Mouse (Mus musculus): ENCODE measurements around the gene Anapc5. TPM values are rescaled to one million over a fixed set of nuclear protein-coding genes. Genes with fewer than 3 reads are reported as not detected.

Gene Anapc5
- polyA plus RNA-seq, 1 experiment = 69.4 TPM

GRCm38 (mm10) chr5:122801684-122802083, 19.5 kb downstream of the Anapc5 start:
- H3K4me3 ChIP-seq (replicated peaks) = no peak overlapping the region
- no peaks in the 10 kb centered on the region for H3K9me3 ChIP-seq
- peaks cover 96% of the 10 kb centered on the region for H3K36me3 ChIP-seq (replicated peaks; ENCODE audit: low read length)
- H3K27me3 ChIP-seq (replicated peaks) = no peaks in the 10 kb centered on the region
- peaks cover 5% of the 10 kb centered on the region; the same call in 1 of the 2 replicates for H3K4me1 ChIP-seq
- TF ChIP-seq FLI1 (IDR thresholded peaks at IDR 0.05; ENCODE audit: low read length) (no peak), GATA1 (IDR thresholded peaks at IDR 0.05; ENCODE audit: borderline replicate concordance, low read length) (no peak)

GRCm38 (mm10) chr5:122800345-122801010, 20.7 kb downstream of the Anapc5 start:
- H3K27me3 ChIP-seq (replicated peaks) = no peaks in the 10 kb centered on the region
- peaks cover 5% of the 10 kb centered on the region; the same call in 1 of the 2 replicates for H3K4me1 ChIP-seq
- no peaks in the 10 kb centered on the region for H3K9me3 ChIP-seq
- TF ChIP-seq GATA1 (IDR thresholded peaks at IDR 0.05; ENCODE audit: borderline replicate concordance, low read length) (no peak), FLI1 (IDR thresholded peaks at IDR 0.05; ENCODE audit: low read length) (no peak)
- H3K36me3 ChIP-seq (replicated peaks; ENCODE audit: low read length) = peaks cover 93% of the 10 kb centered on the region
- H3K4me3 ChIP-seq (replicated peaks) = no peak overlapping the region

GRCm38 (mm10) chr5:122799379-122800344, 21.5 kb downstream of the Anapc5 start:
- Histone ChIP-seq H3K36me3 (replicated peaks; ENCODE audit: low read length) (peaks cover 92% of the 10 kb centered on the region), H3K9me3 (no peaks in the 10 kb centered on the region), H3K4me3 (replicated peaks) (no peak overlapping the region), H3K27me3 (replicated peaks) (no peaks in the 10 kb centered on the region), H3K4me1 (peaks cover 5% of the 10 kb centered on the region; the same call in 1 of the 2 replicates)
- TF ChIP-seq FLI1 (IDR thresholded peaks at IDR 0.05; ENCODE audit: low read length) (no peak), GATA1 (IDR thresholded peaks at IDR 0.05; ENCODE audit: borderline replicate concordance, low read length) (no peak)

- no peak for TF ChIP-seq GATA1 (IDR thresholded peaks at IDR 0.05; ENCODE audit: borderline replicate concordance, low read length)
- no peak for TF ChIP-seq FLI1 (IDR thresholded peaks at IDR 0.05; ENCODE audit: low read length)
- Histone ChIP-seq H3K9me3 (no peaks in the 10 kb centered on the region), H3K4me3 (replicated peaks) (no peak overlapping the region), H3K4me1 (peaks cover 5% of the 10 kb centered on the region; the same call in 1 of the 2 replicates), H3K27me3 (replicated peaks) (no peaks in the 10 kb centered on the region), H3K36me3 (replicated peaks; ENCODE audit: low read length) (peaks cover 90% of the 10 kb centered on the region)
Observed at GRCm38 (mm10) chr5:122798557-122799378, 22.4 kb downstream of the Anapc5 start.

- Histone ChIP-seq H3K27me3 (replicated peaks) (no peaks in the 10 kb centered on the region), H3K4me1 (peaks cover 5% of the 10 kb centered on the region; the same call in 1 of the 2 replicates), H3K4me3 (replicated peaks) (no peak overlapping the region), H3K36me3 (replicated peaks; ENCODE audit: low read length) (peaks cover 90% of the 10 kb centered on the region), H3K9me3 (no peaks in the 10 kb centered on the region)
- TF ChIP-seq FLI1 (IDR thresholded peaks at IDR 0.05; ENCODE audit: low read length) (no peak), GATA1 (IDR thresholded peaks at IDR 0.05; ENCODE audit: borderline replicate concordance, low read length) (no peak)
Observed at GRCm38 (mm10) chr5:122797866-122798265, 23.3 kb downstream of the Anapc5 start.

- Histone ChIP-seq H3K4me3 (replicated peaks) (no peak overlapping the region), H3K9me3 (no peaks in the 10 kb centered on the region), H3K4me1 (peaks cover 4% of the 10 kb centered on the region; the same call in 1 of the 2 replicates), H3K27me3 (replicated peaks) (no peaks in the 10 kb centered on the region), H3K36me3 (replicated peaks; ENCODE audit: low read length) (peaks cover 74% of the 10 kb centered on the region)
- TF ChIP-seq FLI1 (IDR thresholded peaks at IDR 0.05; ENCODE audit: low read length) = no peak
- TF ChIP-seq GATA1 (IDR thresholded peaks at IDR 0.05; ENCODE audit: borderline replicate concordance, low read length) = no peak
Observed at GRCm38 (mm10) chr5:122788696-122789095, 32.4 kb downstream of the Anapc5 start.

GRCm38 (mm10) chr5:122786035-122786819, 34.9 kb downstream of the Anapc5 start:
- H3K9me3 ChIP-seq = no peaks in the 10 kb centered on the region
- H3K36me3 ChIP-seq (replicated peaks; ENCODE audit: low read length) = peaks cover 52% of the 10 kb centered on the region
- H3K4me1 ChIP-seq = peaks cover 8% of the 10 kb centered on the region
- no peaks in the 10 kb centered on the region for H3K27me3 ChIP-seq (replicated peaks)
- TF ChIP-seq FLI1 (IDR thresholded peaks at IDR 0.05; ENCODE audit: low read length) (no peak), GATA1 (IDR thresholded peaks at IDR 0.05; ENCODE audit: borderline replicate concordance, low read length) (no peak)
- no peak overlapping the region for H3K4me3 ChIP-seq (replicated peaks)

- Histone ChIP-seq H3K9me3 (no peaks in the 10 kb centered on the region), H3K4me3 (replicated peaks) (no peak overlapping the region), H3K4me1 (peaks cover 25% of the 10 kb centered on the region), H3K27me3 (replicated peaks) (no peaks in the 10 kb centered on the region), H3K36me3 (replicated peaks; ENCODE audit: low read length) (peaks cover 29% of the 10 kb centered on the region)
- TF ChIP-seq FLI1 (IDR thresholded peaks at IDR 0.05; ENCODE audit: low read length) (no peak), GATA1 (IDR thresholded peaks at IDR 0.05; ENCODE audit: borderline replicate concordance, low read length) (no peak)
Observed at GRCm38 (mm10) chr5:122783726-122784406, 37.3 kb downstream of the Anapc5 start.
